Mouse (Mus musculus) C2C12 (cell line): ENCODE data around the gene Serpina12.

Experiments used
- CEBPB ChIP-seq: IDR thresholded peaks from one replicate; pipeline ENCODE4 v1.6.1; 2011; ENCODE audit warnings: low read depth, mild to moderate bottlenecking, control low read depth, moderate library complexity
- CTCF ChIP-seq: IDR thresholded peaks from one replicate; pipeline ENCODE4 v1.5.1; 2011; ENCODE audit not compliant: control insufficient read depth, insufficient read depth, insufficient read length
- MAX ChIP-seq: IDR thresholded peaks from one replicate; pipeline ENCODE4 v1.6.1; 2011; ENCODE audit warnings: mild to moderate bottlenecking, control low read depth
- MYOD1 ChIP-seq: IDR thresholded peaks from one replicate; pipeline ENCODE4 v1.6.1; 2011; ENCODE audit warnings: low read depth; ENCODE audit not compliant: control insufficient read depth, insufficient read length
- MYOG ChIP-seq: IDR thresholded peaks from one replicate; pipeline ENCODE4 v1.6.1; 2011; ENCODE audit not compliant: control insufficient read depth, insufficient read length; ENCODE audit errors: extremely low read depth
- USF1 ChIP-seq: IDR thresholded peaks from one replicate; pipeline ENCODE4 v1.6.1; 2011; ENCODE audit warnings: low read depth, mild to moderate bottlenecking, control low read depth, moderate library complexity

DNA sequence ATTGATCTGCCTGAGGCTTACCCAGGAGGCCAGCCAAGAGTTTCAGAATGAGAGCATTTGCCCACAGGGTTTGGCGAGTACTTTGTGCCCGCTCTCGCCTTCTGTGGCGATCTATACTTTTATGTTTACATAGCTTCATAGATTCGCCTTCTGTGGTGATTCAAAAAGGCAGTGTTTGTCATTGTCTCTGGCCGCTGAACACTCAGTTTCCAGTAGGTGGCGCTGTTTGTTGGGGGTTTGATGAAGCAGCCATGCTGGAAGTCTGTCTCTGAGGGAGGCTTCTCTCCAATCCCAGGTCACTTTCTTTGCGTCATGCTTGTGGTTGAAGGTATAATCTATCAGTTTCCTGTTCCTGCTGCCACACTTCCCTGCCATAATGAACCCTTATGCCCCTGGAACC lies 22.0 kb upstream of the Serpina12 start:
- TF ChIP-seq CTCF (peak; percentile 59), MAX (no peak), MYOD1 (no peak), USF1 (no peak), MYOG (no peak), CEBPB (no peak)
